Mouse (Mus musculus): ENCODE data around the gene Ppp1r36. TPM values are rescaled to one million over a fixed set of nuclear protein-coding genes. Genes with fewer than 3 reads are reported as not detected.

Gene Ppp1r36
- polyA plus RNA-seq (2021; fragmentation: Nextera tagmentation) = 1.4 and 2.8 TPM in 2 replicates
- long read RNA-seq, experiment 1, transcript Ppp1r36-201 (11 exons, 1,515 nt) = major isoform, 6 of 9 reads
- long read RNA-seq, experiment 1, partial matches to known transcripts = 1 of 9 reads
- long read RNA-seq, experiment 1, other reads (novel, unspliced or antisense) = 2 of 9 reads
- long read RNA-seq, experiment 2, partial matches to known transcripts = 4 of 7 reads
- long read RNA-seq, experiment 2, other reads (novel, unspliced or antisense) = 1 of 7 reads

DNA sequence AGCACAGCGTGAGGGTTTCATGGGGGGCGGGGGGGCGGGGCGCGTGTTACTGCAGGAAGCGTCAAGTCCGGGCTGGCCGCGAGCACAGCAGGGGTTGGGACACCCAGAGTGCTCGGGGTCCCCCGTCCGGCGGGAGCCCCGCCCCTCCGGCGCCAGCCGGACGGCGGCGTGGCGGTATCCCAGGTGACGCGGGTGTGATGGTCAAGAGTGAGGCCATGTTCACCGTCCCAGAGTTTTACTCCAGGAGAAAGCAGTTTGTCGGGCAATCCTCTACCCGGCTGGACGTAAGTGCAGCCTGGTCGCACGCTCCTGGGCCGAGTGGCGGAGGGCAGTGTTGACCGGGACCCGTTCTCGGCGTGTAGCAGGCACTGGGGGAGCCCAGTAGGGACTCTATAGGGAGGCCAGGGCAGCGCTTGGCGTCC, at the start of gene Ppp1r36:
Ppp1r36 (plus strand) TSS at position 106 of the 422 bp plus-strand sequence.

DNA sequence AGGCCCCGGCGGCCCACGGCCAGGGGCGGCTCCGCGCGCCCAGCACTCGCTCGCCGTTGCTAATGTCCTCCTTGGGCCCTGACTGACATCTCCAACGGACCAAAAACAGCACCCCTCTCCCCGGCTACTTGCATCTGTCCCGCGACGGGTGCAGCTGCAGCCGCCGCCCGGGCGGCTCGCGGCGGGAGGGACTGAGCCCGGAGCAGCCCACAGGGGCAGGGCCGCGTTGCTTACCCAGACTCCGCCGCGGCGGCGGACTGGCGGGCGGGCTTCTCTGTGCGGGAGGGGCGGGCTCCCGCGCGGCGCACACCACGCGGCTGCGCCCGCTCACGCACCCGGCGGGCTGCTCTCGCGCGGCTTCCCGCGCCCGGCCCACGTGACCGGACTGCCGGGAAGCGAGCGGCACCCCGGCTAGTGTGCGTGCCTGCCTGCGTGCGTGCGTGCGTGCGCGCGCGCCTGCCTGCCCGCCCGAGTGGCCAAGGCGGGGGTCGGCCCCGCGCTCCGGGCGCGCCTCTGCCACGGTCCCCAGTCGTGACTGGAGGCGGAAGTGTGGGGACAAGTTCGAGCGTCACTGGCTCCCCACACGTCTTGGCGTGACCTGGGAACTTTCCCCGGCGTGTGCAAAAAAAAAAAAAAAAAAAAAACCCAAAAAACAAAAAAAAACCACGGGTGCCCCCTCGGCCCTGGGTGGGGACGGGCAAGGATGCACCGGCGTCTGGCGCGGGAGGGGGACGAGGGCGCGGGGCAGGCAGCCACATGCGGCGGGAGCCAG, 47.9 kb upstream of the Ppp1r36 start, which contains the start of gene Zbtb25:
Zbtb25 (minus strand) TSS at position 397 of the 772 bp plus-strand sequence.

DNA sequence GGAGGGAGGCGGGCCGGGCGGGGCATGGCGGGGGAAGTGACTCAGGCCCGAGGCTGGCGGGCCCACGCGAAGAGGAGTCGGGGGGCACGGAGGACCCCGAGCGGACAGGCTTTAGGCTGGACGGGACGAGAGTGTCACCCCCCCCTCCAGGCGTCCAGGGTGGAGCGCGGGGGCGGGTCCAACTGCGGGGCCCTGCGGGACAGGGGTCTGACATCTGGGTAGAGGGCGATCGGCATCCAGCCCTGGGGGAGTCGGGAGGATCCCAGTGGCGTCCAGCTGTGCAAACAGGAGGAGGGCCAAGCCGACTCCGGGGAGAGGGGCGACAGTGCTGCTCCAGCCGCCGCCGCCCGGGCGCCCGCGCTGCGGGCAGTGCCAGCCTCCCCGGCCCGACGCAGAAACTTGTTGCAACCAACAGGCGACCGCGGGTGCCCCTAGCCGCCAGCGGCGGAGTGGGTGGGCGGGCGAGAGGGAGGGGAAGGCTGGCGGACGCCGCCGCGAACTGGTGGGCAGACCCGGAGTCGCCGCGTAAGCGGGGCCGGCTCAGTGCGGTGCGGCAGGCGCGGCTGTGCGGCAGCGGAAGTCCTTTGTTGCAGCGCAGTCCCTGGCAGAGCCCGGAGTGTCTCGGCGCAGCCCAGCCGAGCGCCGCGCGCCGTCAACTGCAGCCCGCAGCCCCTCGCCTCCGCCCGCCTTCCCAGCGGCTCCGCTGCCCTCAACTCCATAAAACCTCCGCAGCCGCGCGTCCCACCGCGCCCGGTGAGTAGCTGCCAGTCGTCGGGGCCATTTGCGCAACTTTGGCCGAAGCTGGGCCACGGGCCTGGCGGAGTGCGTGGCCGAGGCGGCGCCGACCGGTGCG, 47.1 kb upstream of the Ppp1r36 start, which contains the start of gene Zbtb1:
Zbtb1 (plus strand) TSS at position 289 of the 853 bp plus-strand sequence.

DNA sequence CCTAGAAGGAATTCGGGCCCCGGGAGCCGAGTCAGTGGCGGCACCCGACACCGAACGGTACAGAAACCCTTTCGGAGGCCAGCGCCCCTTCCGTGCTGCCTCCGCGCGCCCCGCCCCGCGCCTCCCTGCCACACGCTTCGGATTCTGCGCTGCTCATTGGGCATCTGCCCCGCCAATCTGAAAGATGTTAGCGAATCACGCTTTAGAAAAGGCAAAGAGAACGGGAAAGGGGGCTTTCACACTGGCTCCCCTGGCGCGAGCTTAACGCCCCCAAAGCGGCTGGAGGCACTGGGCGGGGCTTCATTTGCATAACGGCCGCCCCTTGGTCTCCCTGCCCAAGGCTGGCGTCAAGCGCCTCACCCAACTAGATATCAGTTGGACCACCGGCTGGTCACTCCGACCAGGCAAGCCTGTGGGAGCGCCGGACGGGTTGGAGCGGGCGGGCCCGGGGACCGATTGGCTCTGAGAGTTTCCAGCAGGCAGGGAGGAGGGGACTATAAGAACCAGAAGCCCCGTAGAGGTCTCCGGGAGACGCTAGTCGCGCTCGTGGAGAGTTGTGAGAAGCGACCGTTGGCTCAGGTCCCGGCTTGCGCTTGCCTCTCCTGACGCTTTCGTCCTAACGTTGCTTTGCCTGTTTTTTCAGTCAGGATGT, 13.3 kb upstream of the Ppp1r36 start, which contains the start of gene Hspa2:
Hspa2 (plus strand) TSS at position 291 of the 652 bp plus-strand sequence.

Other genes starting within 250 kb of the Ppp1r36 start
- 0.10 and 0.18 TPM in 2 replicates for gene Esr2, start 240.3 kb upstream of the Ppp1r36 start, polyA plus RNA-seq (2021; fragmentation: Nextera tagmentation)
- gene Tex21, start 170.8 kb upstream of the Ppp1r36 start, polyA plus RNA-seq (2021; fragmentation: Nextera tagmentation) = not detected in 2 replicates
- gene Mthfd1, start 162.2 kb upstream of the Ppp1r36 start, polyA plus RNA-seq (2021; fragmentation: Nextera tagmentation) = 20.3 and 25.4 TPM in 2 replicates
- gene Akap5, start 92.6 kb upstream of the Ppp1r36 start, polyA plus RNA-seq (2021; fragmentation: Nextera tagmentation) = 20.6 and 26.3 TPM in 2 replicates
- gene Zbtb25, start 47.9 kb upstream of the Ppp1r36 start, polyA plus RNA-seq (2021; fragmentation: Nextera tagmentation) = 12.2 and 14.6 TPM in 2 replicates
- 1.7 and 1.8 TPM in 2 replicates for gene Zbtb1, start 47.3 kb upstream of the Ppp1r36 start, polyA plus RNA-seq (2021; fragmentation: Nextera tagmentation)
- 51.7 and 63.2 TPM in 2 replicates for gene Hspa2, start 13.4 kb upstream of the Ppp1r36 start, polyA plus RNA-seq (2021; fragmentation: Nextera tagmentation)
- 2.5 and 3.4 TPM in 2 replicates for gene Plekhg3, start 113.4 kb downstream of the Ppp1r36 start, polyA plus RNA-seq (2021; fragmentation: Nextera tagmentation)

All from left cerebral cortex, adult 6 months (tissue).